Mouse (Mus musculus) embryonic stem cell, embryonic (primary cell): ENCODE results near the gene Atxn2.

ENCODE experiments used
- CTCF ChIA-PET, 4 experiments: fragments of 300-600 bp in 2 of 4; fragments of 350-600 bp in 2 of 4; sonication (Branson Sonifier 250); formaldehyde crosslinking; loops; one replicate each; lab custom pipeline; 2022; ENCODE audit warnings: inconsistent platforms in 2 of 4; lab: Charles Lee
- POLR2A ChIA-PET, 4 experiments: fragments of 300-600 bp in 2 of 4; fragments of 350-600 bp in 2 of 4; sonication (Branson Sonifier 250); formaldehyde crosslinking; loops; one replicate each; lab custom pipeline; 2022; ENCODE audit warnings: antibody characterized with exemption in 4 of 4, inconsistent platforms in 1 of 4; lab: Charles Lee

The Atxn2 gene

DNA sequence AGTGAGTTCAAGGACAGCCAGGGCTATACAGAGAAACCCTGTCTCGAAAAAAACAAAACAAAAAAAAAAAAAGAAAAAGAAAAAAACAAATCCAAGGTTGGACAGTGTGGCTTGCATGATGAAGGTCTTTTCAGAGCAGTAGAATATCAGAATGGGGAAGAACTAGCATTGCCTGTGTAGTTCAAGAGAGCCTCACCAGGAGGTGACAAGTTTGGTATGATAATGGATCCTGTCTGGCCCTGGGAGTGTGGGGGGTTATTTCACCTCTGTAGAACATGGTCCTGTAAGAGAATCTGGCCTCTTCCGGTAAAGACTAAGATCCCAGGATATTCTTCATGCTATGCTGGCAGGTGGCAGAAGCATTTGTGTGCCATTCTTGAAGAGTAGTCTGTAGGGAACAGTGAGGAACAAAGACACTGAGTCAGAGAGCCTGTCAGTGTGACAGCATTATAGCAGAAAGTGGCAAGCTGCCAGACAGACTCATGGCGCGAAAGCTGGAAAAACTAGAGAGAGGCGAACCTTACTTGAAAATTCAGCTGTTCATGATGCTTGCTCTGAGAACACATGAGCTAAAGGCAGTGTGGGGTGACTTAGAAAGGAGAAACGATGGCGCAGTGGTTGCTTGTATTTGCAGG is 67.5 kb downstream of the Atxn2 start:
- ChIA-PET CTCF (interaction anchor here in 2 of 4 experiments (0.6 to 1.2 kb wide), 3 partner anchors 36 to 893 kb away, joined by 3 to 17 read pairs (median 4); no protein-coding TSS in a partner anchor), POLR2A (interaction anchor here in 3 of 4 experiments (0.6 to 1.7 kb wide), 11 partner anchors 9 to 78 kb away, joined by 3 to 7 read pairs (median 4); partner anchors contain the start of gene Sh2b3 (in 1 of the 3))

GRCm38 (mm10) chr5:121780180-121780579 is 69.0 kb downstream of the Atxn2 start:
- ChIA-PET POLR2A (interaction anchor here in 2 of 4 experiments (0.8 to 1.7 kb wide), 5 partner anchors 10 to 48 kb away, joined by 3 to 7 read pairs (median 4); no protein-coding TSS in a partner anchor), CTCF (interaction anchor here in 3 of 4 experiments (1.2 to 1.6 kb wide), 3 partner anchors 14 to 35 kb away, joined by 3 to 4 read pairs (median 3); no protein-coding TSS in a partner anchor)

DNA sequence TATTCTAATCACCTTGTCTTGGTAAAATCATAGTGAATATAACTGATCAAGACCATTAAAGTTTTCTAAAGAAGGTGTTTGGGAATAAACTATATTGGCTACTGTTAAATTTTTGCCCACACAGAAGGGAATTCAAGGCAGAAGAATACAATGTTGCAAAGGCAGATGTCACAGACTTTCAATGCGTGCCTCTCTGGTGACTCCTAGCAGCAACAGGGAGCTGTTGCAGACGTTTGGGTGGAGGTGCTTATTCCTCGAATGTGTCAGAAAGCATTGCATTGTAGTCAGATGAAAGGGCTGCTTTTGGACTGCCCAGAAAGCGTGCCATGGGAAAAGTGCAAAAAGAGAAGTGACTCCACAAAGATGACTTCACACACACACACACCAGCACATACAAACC is 71.3 kb downstream of the Atxn2 start:
- CTCF ChIA-PET = interaction anchor here in 2 of 4 experiments (0.7 kb wide), 2 partner anchors 32 to 114 kb away, joined by 3 read pairs; no protein-coding TSS in a partner anchor
- POLR2A ChIA-PET = interaction anchor here in 1 of 4 experiments (0.7 to 1.9 kb wide), 2 partner anchors 9 to 24 kb away, joined by 3 to 4 read pairs; no protein-coding TSS in a partner anchor

- POLR2A ChIA-PET = interaction anchor here in 3 of 4 experiments (0.5 to 1.8 kb wide), 6 partner anchors 14 to 88 kb away, joined by 3 to 9 read pairs (median 4); partner anchors contain the start of gene Sh2b3 (in 1 of the 3)
- CTCF ChIA-PET = interaction anchor here in 2 of 4 experiments (0.6 to 1.6 kb wide), 4 partner anchors 18 to 1207 kb away, joined by 3 to 9 read pairs (median 4); no protein-coding TSS in a partner anchor
Observed at GRCm38 (mm10) chr5:121783862-121784500, 72.8 kb downstream of the Atxn2 start.

- CTCF ChIA-PET = interaction anchor here in 3 of 4 experiments (0.6 to 1.6 kb wide), 10 partner anchors 10 to 336 kb away, joined by 3 to 6 read pairs (median 3); no protein-coding TSS in a partner anchor
- POLR2A ChIA-PET = interaction anchor here in 2 of 4 experiments (0.5 to 1.8 kb wide), 6 partner anchors 10 to 52 kb away, joined by 3 to 6 read pairs (median 4); no protein-coding TSS in a partner anchor
Observed at GRCm38 (mm10) chr5:121791026-121791425, 79.9 kb downstream of the Atxn2 start.

DNA sequence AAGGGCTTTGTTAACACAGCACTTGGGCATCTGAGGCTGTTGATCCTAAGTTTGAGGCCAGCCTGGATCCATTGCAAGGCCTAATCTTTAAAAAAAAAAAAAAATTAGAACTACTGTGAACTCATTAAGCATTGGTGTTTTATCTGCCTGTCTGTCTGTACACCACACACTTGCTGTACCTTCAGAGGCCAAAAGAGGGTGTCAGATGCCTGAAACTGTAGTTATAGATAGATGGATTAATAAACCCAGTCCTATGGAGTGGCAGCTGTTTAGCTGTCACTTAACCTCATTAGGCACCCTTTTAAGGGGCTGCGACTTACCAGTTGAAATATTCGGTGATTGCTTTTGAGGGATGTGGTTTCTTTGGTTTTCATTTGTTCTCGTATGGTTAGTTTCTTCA is 84.7 kb downstream of the Atxn2 start:
- POLR2A ChIA-PET = interaction anchor here in 1 of 4 experiments (0.7 kb wide), 1 partner anchor 40 kb away, joined by 3 read pairs; no protein-coding TSS in a partner anchor
- CTCF ChIA-PET = interaction anchor here in 2 of 4 experiments (0.6 to 1.0 kb wide), 4 partner anchors 29 to 294 kb away, joined by 3 read pairs; no protein-coding TSS in a partner anchor

- ChIA-PET POLR2A (interaction anchor here in 1 of 4 experiments (0.7 to 1.5 kb wide), 4 partner anchors 8 to 52 kb away, joined by 3 to 5 read pairs (median 4); no protein-coding TSS in a partner anchor), CTCF (no interaction called here)
Observed at GRCm38 (mm10) chr5:121798447-121798846, 87.3 kb downstream of the Atxn2 start.

- CTCF ChIA-PET = interaction anchor here in 3 of 4 experiments (0.5 to 1.5 kb wide), 3 partner anchors 8 kb away, joined by 3 to 10 read pairs (median 4); no protein-coding TSS in a partner anchor
- POLR2A ChIA-PET = interaction anchor here in 2 of 4 experiments (0.5 to 3.0 kb wide), 5 partner anchors 9 to 911 kb away, joined by 3 to 8 read pairs (median 4); partner anchors contain the start of gene Sh2b3 (in 1 of the 2)
Observed at GRCm38 (mm10) chr5:121807186-121807585, 96.0 kb downstream of the Atxn2 start.

DNA sequence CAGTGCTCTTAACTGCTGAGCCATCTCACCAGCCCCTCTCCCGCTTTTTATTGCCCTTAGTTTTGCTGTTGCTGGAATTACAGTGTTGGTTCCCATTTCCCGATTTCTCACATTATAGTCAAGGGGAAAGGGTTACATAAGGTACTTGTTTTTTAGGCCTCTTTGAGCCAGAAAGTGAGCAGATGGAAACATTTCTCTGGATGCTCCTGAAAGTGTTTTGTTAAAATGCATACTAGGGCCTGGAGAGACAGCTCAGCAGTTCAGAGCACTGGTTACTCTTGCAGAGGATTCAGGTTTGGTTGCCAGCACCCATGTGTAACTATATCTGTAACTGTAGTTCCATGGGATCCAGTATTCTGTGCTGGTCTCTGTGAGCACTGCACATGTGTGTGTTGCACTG is 97.1 kb downstream of the Atxn2 start:
- ChIA-PET CTCF (interaction anchor here in 1 of 4 experiments (2.0 kb wide), 1 partner anchor 11 kb away, joined by 5 read pairs; no protein-coding TSS in a partner anchor), POLR2A (no interaction called here)

- ChIA-PET POLR2A (interaction anchor here in 3 of 4 experiments (0.6 to 2.4 kb wide), 6 partner anchors 9 to 52 kb away, joined by 3 to 6 read pairs (median 4); partner anchors contain the start of gene Sh2b3 (in 1 of the 3)), CTCF (interaction anchor here in 1 of 4 experiments (1.0 to 2.0 kb wide), 2 partner anchors 9 to 1436 kb away, joined by 3 to 5 read pairs; no protein-coding TSS in a partner anchor)
Observed at GRCm38 (mm10) chr5:121809667-121810224, 98.6 kb downstream of the Atxn2 start.

DNA sequence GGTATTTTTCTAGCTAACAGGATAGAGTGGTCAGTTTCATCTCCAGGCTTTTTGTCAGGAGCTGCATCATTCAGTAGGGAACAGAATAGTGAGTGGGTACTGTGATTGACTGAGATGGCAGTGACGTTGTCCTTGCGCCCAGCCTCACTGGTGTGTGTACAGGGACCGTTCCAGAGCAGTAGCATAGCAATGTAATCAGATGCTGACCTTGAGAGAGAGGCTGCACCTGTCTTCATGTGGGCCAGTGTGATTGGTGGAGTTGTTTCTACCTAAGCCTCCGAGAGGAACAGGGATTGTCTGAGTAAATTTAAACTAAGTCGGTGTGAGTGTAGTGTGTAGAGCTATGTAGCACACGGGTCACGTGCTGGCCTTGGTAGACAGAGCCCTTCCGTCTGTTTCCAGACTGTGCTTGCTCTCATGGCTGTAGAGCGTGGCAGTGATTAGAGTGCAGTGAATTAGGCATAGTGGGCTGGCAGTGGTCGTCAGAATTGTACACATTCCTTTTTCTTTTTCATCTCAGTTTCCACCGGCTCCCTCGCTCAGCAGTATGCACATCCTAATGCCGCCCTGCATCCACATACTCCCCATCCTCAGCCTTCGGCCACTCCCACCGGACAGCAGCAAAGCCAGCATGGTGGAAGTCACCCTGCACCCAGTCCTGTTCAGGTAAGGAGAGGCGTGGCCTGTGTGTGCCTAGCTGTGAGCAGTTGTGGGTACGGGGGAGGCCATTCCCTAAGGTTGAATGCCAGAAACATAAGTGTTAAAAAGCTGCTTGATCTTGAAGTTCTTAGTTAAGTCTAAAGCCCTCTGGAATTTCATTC is 99.4 kb downstream of the Atxn2 start:
- POLR2A ChIA-PET = interaction anchor here in 3 of 4 experiments (0.6 to 2.4 kb wide), 7 partner anchors 10 to 52 kb away, joined by 3 to 6 read pairs (median 4); partner anchors contain the start of gene Sh2b3 (in 1 of the 3)
- CTCF ChIA-PET = interaction anchor here in 1 of 4 experiments (0.6 to 2.0 kb wide), 4 partner anchors 8 to 1435 kb away, joined by 3 to 5 read pairs (median 4); no protein-coding TSS in a partner anchor

DNA sequence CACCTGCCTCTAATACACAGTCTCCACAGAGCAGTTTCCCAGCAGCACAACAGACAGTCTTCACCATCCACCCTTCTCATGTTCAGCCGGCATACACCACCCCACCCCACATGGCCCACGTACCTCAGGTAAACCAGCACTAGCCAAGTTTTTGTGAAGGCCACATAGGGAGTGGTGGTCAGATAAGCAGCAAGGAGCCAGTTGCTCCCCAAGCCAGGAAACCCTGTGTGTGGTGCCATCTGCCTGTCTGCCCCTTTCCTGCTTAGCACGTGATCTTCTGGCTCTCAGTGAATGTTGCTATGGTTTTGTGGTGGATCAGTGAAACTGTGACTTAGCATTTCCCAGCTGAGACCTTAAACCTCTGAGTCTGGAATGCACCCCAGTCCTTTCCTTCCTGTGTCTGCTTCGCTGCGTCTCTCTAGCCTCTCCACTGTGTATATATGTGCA is 100.4 kb downstream of the Atxn2 start:
- POLR2A ChIA-PET = interaction anchor here in 3 of 4 experiments (0.6 to 3.9 kb wide), 11 partner anchors 9 to 353 kb away, joined by 3 to 13 read pairs (median 5); partner anchors contain the start of gene Sh2b3 (in 2 of the 3)
- CTCF ChIA-PET = interaction anchor here in 1 of 4 experiments (1.3 kb wide), 1 partner anchor 9 kb away, joined by 3 read pairs; no protein-coding TSS in a partner anchor

DNA sequence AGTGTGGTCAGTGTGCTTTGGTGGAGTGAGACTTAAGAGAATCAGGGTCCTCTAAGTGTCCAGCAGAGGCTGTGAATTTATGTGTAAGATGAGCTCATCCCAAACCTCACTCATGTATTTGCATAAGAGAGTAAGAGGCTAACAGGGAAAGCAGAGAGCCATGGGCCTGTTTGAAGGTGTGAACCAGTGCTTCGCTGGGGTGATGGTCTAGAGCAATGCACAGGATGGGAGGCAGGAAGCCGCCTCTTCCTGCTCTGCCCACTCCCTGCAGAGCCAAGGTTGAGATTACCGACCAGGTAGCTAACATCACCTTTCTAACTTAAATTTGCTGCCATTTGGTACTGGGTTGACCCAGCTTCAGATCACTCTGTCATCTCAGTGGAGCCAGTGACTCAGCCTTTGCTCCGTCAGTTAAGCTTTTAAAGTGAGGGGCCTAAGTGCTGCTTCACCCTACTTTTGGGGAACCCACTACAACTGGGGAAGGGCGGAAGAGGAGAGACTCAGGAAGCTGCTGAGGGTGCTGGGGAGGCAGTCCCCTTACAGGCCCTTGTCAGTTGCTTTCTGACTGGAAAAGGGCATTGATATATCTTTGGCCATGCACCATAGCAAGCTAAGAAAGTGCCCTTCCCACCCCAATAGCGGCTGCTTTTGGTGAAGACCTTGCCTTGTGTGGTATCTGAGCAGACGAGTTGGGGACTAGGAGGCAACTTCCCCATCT is 101.5 kb downstream of the Atxn2 start:
- ChIA-PET POLR2A (interaction anchor here in 3 of 4 experiments (0.6 to 3.9 kb wide), 17 partner anchors 10 to 565 kb away, joined by 3 to 13 read pairs (median 3); partner anchors contain the start of gene Sh2b3 (in 1 of the 3)), CTCF (interaction anchor here in 1 of 4 experiments (1.3 to 1.4 kb wide), 2 partner anchors 8 to 976 kb away, joined by 3 read pairs; no protein-coding TSS in a partner anchor)

- ChIA-PET POLR2A (interaction anchor here in 3 of 4 experiments (0.9 to 3.9 kb wide), 7 partner anchors 14 to 24 kb away, joined by 3 to 13 read pairs (median 4); no protein-coding TSS in a partner anchor), CTCF (interaction anchor here in 2 of 4 experiments (0.6 to 1.2 kb wide), 2 partner anchors 27 to 37 kb away, joined by 5 read pairs; no protein-coding TSS in a partner anchor)
Observed at GRCm38 (mm10) chr5:121813744-121814143, 102.6 kb downstream of the Atxn2 start.

GRCm38 (mm10) chr5:121815067-121815466 is 103.9 kb downstream of the Atxn2 start:
- CTCF ChIA-PET = interaction anchor here (0.5 to 1.6 kb wide), 65 partner anchors 8 to 551 kb away, joined by 3 to 13 read pairs (median 3); partner anchors contain the start of gene Sh2b3 (in 2 of the 4)
- POLR2A ChIA-PET = interaction anchor here (0.5 to 5.1 kb wide), 18 partner anchors 8 to 246 kb away, joined by 3 to 39 read pairs (median 4); partner anchors contain the start of gene Sh2b3 (in 2 of the 4)
